Comparison of ENCODE assay signal across 8 mouse cellular contexts in the genomic region with DNA sequence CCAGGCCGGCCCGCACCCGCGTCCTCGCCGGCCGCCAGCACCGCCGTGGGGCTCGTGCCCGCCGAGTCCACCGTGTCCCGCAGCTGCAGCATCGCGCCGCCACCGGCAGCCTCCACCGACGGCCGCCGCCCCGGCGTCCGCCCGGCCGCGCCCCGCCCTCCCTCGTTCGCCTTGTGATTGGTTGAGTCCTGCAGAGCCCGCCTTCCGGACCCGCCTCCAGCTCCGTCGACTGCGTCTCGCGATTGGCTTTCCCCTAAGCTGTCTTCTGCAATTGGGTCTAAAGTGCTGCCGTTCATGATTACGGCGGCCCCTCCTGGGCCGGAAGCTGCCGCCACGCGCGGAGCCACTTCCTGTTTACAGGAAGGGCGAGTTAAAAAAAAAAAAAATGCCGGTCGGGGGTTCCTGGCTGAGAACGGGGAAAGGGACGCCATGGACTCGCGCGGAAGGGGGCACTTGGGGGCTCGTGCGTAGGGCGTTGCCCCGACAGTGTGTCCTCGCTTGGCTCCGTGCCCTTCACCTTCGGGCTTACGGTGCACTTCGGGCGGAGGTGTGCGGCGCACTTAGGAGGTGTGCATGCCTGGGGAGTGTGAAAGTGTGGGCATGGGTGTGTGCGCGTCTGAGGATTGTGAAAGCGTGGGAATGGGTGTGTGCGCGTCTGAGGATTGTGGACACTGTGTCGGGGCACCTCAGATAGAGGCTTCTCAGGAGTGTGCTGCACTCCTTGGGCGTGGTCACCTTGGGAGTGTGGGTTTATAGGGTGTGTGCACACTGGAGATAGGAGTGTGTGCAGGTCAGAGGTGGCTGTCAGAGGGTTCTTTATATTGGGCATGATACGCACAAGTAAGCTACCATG. TPM values are rescaled to one million over a fixed set of nuclear protein-coding genes. Genes with fewer than 3 reads are reported as not detected.
DNase-seq lines count a peak whose midpoint lies in the region; ATAC-seq lines count a peak whose summit lies in the region.

A gene (minus strand): TSS at position 129 of the 853 bp plus-strand sequence.

- H3K9ac ChIP-seq in heart, embryonic 13.5 days = peak within 1 kb of the TSS; percentile 92
- peak within 1 kb of the TSS; percentile 95 for H3K9ac ChIP-seq in liver, embryonic 12.5 days
- peak within 1 kb of the TSS; percentile 71 for H3K9ac ChIP-seq in stomach, embryonic 15.5 days

- peak; percentile 98 for DNase-seq in CD4-positive, CD25-positive, alpha-beta regulatory T cell, adult 2 months (ENCODE audit: low read depth, low spot score)
- peak; percentile 74 for DNase-seq in fat pad, adult 2 months (ENCODE audit: extremely low read depth, low read depth, low spot score)
- peak; percentile 98 for DNase-seq in kidney, postnatal 10 days
- peak; percentile 95 to 97 for DNase-seq in natural killer cell, adult 2 months (ENCODE audit: low spot score in 2 of 2)

- H3K4me1 ChIP-seq in brown adipose tissue, adult 24 weeks (ENCODE audit: control insufficient read depth, insufficient read depth, insufficient read length, low read length) = no peaks in the 10 kb centered on the region
- H3K4me1 ChIP-seq in heart, embryonic 13.5 days = peaks cover 17% of the 10 kb centered on the region
- peaks cover 51% of the 10 kb centered on the region for H3K4me1 ChIP-seq in liver, embryonic 12.5 days
- peaks cover 16% of the 10 kb centered on the region for H3K4me1 ChIP-seq in stomach, embryonic 15.5 days

- H3K36me3 ChIP-seq in heart, embryonic 13.5 days = peaks cover 32% of the 10 kb centered on the region
- H3K36me3 ChIP-seq in liver, embryonic 12.5 days = peaks cover 33% of the 10 kb centered on the region
- peaks cover 12% of the 10 kb centered on the region for H3K36me3 ChIP-seq in stomach, embryonic 15.5 days

- ATAC-seq in heart, embryonic 13.5 days (ENCODE audit: extremely low read depth, insufficient number of reproducible peaks, low FRiP score, low TSS enrichment) = peak; percentile 93
- ATAC-seq in liver, embryonic 12.5 days = peak; percentile 93
- ATAC-seq in stomach, embryonic 15.5 days (ENCODE audit: insufficient read depth, low FRiP score, low read depth) = peak; percentile 95

- under 1% methylated on average over 75 of the region's 75 CpGs for WGBS in heart, embryonic 13.5 days
- under 1% methylated on average over 69 of the region's 75 CpGs for WGBS in liver, embryonic 12.5 days (ENCODE audit: insufficient replicate concordance)
- 1% methylated on average over 70 of the region's 75 CpGs for WGBS in stomach, embryonic 15.5 days

- H3K4me3 ChIP-seq in brown adipose tissue, adult 24 weeks (ENCODE audit: insufficient read depth, low read depth, low read length) = peak within 1 kb of the TSS; percentile 87
- peak within 1 kb of the TSS; percentile 95 for H3K4me3 ChIP-seq in heart, embryonic 13.5 days
- H3K4me3 ChIP-seq in liver, embryonic 12.5 days = peak within 1 kb of the TSS; percentile 95
- peak within 1 kb of the TSS; percentile 98 for H3K4me3 ChIP-seq in stomach, embryonic 15.5 days (replicated peaks)

- H3K27me3 ChIP-seq in heart, embryonic 13.5 days (replicated peaks) = no peaks in the 10 kb centered on the region
- no peaks in the 10 kb centered on the region for H3K27me3 ChIP-seq in liver, embryonic 12.5 days (replicated peaks)
- H3K27me3 ChIP-seq in stomach, embryonic 15.5 days (replicated peaks) = no peaks in the 10 kb centered on the region

- no peaks in the 10 kb centered on the region for H3K9me3 ChIP-seq in heart, embryonic 13.5 days
- no peaks in the 10 kb centered on the region for H3K9me3 ChIP-seq in liver, embryonic 12.5 days (replicated peaks)
- H3K9me3 ChIP-seq in stomach, embryonic 15.5 days = no peaks in the 10 kb centered on the region

- H3K27ac ChIP-seq in brown adipose tissue, adult 24 weeks (replicated peaks; ENCODE audit: low read depth, low read length) = peak within 1 kb of the TSS; percentile 90
- H3K27ac ChIP-seq in heart, embryonic 13.5 days (replicated peaks) = peak within 1 kb of the TSS; percentile 89
- peak within 1 kb of the TSS; percentile 99 for H3K27ac ChIP-seq in liver, embryonic 12.5 days
- H3K27ac ChIP-seq in stomach, embryonic 15.5 days = peak within 1 kb of the TSS; percentile 72

- peak within 1 kb of the TSS; percentile 94 for H3K4me2 ChIP-seq in heart, embryonic 13.5 days
- peak within 1 kb of the TSS; percentile 87 for H3K4me2 ChIP-seq in liver, embryonic 12.5 days
- peak within 1 kb of the TSS; percentile 86 for H3K4me2 ChIP-seq in stomach, embryonic 15.5 days

RNA-seq across cellular contexts. Expression of the gene that starts here (rescaled TPM):
- polyA plus RNA-seq in brown adipose tissue, adult 24 weeks (2012; ENCODE audit: insufficient read depth, insufficient read length, missing spikeins) = 105 and 132 TPM in 2 replicates
- 119 and 121 TPM in 2 replicates for polyA plus RNA-seq in heart, embryonic 13.5 days (2015; fragmentation: Nextera tagmentation; extraction: Ambion mirVana)
- polyA plus RNA-seq in liver, embryonic 12.5 days (2016; fragmentation: Nextera tagmentation; extraction: Ambion mirVana) = 162 and 167 TPM in 2 replicates
- 122 and 124 TPM in 2 replicates for polyA plus RNA-seq in stomach, embryonic 15.5 days (2015; fragmentation: Nextera tagmentation; extraction: Ambion mirVana)

Comparison
In these comparisons a context has a peak if more than half of its experiments do, and no peak if none do; other contexts are left out.
1. Peak in every context shown above with its lines: DNase-seq, ATAC-seq, H3K4me3 ChIP-seq and H3K27ac ChIP-seq.